Mouse (Mus musculus) lung, postnatal 14 days (tissue): ENCODE results near the gene Haus6.
"Not testable (repeated sequence)": the region's sequence is repeated elsewhere in the genome, so short reads cannot be mapped to it uniquely, and the experiment has no call there.

Source experiments
- DNase-seq: peaks from one replicate; pipeline ENCODE4 v3.0.0; 2021

Haus6 gene

DNA sequence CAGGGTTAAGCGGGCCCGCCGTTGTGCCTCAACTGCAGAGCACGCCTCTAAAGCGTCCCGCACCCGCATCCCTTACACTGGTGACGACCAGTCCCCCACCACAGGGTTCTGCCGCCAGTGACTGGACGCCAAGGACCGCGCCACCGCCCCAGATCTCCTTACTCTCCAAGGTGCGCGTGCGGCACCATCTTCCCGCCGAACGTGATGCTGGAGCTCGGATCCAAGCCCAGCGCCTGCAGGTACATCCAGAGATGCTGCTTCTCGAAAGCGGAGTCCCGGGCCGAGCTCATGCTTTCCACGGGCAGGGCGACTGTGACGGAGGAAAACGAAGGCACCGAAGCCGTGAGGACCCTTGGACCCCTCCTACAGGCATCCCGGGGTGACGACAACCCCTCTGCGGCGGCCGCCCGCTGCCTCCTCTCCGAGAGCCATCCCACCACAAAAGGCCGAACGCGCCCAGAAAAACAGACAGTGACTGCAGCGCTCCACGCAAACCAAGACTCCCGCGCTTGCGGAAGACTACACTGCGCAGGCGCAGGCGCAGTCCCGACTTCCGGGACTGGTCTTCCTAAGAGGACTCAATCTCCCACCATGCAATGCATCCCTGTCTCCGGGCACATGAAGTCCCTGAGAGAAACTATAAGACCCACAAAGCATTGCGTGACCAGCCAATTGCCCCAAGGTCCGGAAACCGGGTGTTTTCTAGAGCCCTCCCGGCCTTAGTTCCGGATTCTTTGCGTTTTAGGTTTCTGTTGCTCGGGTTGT, at the start of gene Haus6:
Gene Haus6 (minus strand): TSS at position 532 of the 765 bp plus-strand sequence.
- peak; percentile 90 for DNase-seq

DNA sequence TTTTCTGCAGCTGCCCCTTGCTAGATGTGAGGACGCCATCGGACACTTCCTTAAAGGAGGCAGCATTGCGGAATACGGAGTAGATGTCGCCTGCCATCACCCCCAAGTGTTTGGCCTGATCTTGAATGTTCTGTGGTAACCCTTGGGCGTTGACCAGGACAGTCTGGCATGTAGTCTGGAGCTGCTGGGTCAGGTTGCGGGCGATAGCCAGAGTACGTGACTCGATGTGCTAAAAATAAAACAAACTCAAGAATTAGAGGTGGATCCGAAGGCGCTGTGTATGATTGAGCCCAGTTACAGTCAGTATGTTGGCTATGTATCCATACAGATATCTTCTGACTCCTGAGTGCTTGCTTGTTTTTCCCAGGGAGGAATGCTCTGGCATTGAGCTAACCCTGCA, 45.3 kb upstream of the Haus6 start:
- no peak for DNase-seq

DNA sequence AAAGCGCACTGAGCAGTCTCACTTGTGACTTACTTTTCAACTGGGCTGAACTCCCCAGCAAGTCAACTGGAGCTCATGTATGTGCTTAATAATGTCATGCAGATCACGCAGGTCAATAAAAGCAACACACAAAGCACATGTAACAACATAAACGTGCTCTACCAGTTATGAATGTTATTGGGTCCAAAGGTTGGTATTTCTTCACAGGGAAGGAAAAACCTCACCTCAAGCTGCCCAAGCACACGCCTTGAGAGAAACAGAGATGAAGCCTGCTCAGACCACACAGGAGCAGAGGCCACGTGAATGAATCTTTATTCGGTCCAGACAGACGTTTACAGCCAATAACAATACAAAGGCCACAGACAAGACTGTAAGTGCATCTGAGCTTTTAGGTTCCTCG, 44.6 kb upstream of the Haus6 start:
- not testable (repeated sequence) for DNase-seq

- DNase-seq: no peak
Observed at GRCm38 (mm10) chr4:86651686-86652384, 40.0 kb upstream of the Haus6 start.

- not testable (repeated sequence) for DNase-seq
Observed at GRCm38 (mm10) chr4:86648394-86648793, 36.5 kb upstream of the Haus6 start.

DNA sequence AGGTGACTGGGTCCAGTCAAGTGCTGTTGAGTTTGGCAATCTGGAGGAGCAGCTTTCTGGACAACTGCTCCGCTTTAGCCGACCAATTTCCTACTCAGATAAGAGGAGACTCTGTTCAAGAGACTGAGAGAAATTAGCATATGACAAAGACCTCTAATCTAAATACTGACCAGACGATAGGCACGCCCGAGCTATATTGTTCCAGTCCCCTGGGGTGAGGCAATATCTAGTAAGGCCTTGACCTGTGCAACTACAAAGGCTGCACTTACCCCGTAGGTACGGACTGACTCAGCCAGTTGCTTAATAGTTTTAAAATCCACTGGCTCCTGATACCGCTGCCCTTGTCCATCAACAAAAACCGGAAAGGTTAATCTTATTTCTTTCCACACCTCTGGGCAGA, 25.7 kb upstream of the Haus6 start:
- not testable (repeated sequence) for DNase-seq

DNA sequence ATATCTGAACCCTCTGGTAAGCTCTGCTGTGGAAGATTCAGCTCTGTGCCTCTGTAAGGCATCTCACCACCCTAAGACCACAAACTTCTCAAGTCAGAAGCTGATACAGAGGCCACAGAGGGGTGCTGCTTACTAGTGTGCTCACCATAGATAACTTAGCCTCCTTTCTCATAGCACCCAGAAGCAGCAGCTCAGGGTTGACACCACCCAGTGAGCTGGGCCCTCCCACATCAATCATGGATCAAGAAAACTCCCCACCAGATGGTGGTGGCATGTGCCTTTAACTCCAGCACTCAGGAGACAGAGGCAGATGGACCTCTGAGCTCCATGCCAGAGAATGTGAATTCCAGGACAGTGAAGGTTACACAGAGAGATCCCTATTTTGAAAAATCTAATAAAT, 23.0 kb upstream of the Haus6 start:
- not testable (repeated sequence) for DNase-seq

GRCm38 (mm10) chr4:86634312-86634711, 22.5 kb upstream of the Haus6 start:
- DNase-seq: not testable (repeated sequence)

DNA sequence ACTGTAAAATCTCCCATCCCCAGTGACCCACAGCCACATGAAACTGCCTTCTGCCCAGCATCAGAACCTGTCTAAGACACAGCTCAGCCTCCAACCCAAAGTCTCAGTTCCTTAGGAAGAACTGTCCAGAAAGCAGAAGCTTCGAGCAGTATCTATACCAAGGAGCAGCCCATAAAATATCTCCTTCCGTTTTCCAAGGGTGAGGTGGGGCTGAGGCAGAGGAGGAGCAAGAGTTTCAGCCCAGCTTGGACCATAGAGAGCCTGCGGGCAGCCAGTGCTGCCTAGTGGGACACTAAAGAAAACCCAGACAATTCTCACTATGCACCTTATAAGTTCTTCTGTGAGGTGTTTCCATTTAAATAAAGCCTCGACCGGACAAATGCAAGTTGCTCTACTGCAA, 20.7 kb upstream of the Haus6 start:
- not testable (repeated sequence) for DNase-seq

- DNase-seq: no peak
Observed at GRCm38 (mm10) chr4:86631831-86632230, 20.0 kb upstream of the Haus6 start.

DNA sequence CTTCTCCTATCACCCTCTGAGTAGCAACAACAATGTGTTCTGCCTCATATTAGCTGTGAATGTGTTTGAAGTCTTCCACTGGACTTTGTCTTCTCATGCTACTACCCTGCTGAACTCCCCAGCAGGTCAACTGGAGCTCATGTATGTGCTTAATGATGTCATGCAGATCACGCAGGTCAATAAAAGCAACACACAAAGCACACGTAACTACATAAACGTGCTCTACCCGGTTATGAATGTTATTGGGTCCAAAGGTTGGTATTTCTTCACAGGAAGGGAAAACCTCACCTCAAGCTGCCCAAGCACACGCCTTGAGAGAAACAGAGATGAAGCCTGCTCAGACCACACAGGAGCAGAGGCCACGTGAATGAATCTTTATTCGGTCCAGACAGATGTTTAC, 14.6 kb upstream of the Haus6 start:
- not testable (repeated sequence) for DNase-seq

- no peak for DNase-seq
Observed at GRCm38 (mm10) chr4:86625463-86625862, 13.6 kb upstream of the Haus6 start.

DNA sequence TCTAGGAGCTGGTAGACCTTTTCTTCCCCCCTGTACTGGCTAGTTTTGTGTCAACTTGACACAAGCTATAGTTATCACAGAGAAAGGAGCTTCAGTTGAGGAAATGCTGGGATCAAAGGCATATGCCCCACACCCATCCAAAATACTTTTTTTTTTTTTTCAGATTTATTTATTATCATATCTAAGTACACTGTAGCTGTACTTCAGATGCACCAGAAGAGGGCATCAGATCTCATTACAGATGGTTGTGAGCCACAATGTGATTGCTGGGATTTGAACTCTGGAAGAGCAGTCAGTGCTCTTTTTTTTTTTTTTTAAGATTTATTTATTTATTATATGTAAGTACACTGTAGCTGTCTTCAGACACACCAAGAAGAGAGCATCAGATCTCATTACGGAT, 10.7 kb upstream of the Haus6 start:
- DNase-seq: not testable (repeated sequence)

DNA sequence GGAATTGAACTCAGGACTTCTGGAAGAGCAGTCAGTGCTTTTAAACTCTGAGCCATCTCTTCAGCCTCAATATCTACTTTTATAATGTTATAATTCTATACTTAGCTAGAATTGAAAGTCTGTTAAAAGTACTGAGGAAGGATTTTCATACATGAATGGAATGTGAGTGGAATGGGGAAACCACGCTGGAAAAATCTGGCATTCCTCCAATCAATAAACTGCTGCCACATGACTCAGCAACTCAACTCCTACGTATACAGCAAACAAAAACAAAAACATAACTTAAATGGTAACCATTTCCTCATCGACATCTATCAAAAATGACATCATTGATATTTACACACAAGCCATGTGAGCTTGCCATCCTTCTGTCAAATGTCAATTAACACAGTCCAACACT, 10.3 kb upstream of the Haus6 start:
- DNase-seq: no peak

DNA sequence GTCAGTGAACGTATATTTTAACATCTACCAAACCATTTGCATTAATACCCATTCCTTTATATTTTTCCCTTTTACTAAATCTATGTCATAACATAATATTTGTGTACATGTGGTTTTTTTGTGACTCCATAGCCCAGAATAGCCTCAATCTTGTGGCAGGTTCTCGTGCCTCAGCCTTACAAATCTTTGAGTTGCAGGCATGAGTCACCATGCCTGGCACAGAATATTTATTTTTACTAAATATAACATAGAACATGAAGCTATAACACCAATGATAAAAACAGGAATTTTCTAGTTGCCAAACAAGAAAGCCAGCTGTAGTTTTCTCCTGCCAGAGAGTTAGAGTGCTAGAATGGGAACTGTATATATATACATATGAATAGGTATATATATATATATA, 8.7 kb upstream of the Haus6 start:
- no peak for DNase-seq

DNA sequence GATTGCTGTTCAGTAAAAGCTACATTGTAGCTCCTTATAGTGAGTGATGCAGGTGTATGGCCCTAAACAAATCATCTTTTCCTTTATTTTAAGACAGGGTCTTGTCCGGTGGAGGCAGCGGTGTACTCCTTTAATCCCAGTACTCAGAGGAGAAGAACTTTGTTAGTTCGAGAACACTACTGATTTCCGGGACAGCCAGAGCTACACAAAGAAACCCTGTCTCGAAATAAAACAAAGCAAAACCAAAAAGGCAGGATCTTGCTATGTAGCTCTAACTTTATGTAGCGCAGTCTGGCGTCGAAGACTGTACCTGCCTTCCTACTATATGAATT, 400 bp upstream of the Haus6 start:
- DNase-seq: no peak

- DNase-seq: no peak
Observed at GRCm38 (mm10) chr4:86591304-86591703, 20.6 kb downstream of the Haus6 start.

DNA sequence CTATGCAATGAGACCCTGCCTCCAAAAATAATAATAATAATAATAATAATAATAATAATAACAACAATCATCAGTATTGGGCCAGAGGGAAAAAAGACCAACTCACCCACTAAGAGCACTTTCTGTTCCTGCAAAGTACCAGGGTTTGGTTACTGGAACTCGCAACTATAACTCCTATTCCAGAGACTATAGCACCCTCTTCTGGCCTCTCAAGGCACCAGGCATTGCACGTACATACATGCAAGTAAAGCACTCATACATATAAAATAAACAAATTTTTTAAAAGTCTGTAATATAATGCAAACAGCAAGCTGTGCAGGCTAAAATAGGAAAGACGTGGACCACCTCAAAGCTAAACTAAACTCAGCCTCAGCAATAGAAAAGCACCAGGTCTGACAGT, 23.6 kb downstream of the Haus6 start:
- no peak for DNase-seq

DNA sequence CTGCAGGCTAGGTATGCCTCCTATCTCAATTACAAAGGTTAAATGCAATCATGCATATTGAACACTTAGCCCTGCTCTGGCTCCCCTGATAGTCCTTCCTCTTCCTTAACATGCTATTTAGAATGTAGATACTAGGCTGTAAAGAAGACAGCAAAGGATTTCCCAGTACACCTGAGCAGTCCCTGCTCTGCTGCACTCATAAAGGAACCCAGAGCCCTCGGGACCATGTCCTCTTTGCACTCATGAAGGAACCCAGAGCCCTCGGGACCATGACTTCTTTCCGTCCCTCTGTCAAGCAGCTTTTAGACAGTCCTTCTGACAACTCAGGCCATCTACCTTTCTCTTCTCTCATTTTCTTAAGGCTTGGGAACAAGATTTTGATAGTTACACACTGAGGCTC, 31.3 kb downstream of the Haus6 start:
- no peak for DNase-seq

GRCm38 (mm10) chr4:86580056-86580455, 31.8 kb downstream of the Haus6 start:
- DNase-seq: no peak

GRCm38 (mm10) chr4:86576630-86577225, 35.1 kb downstream of the Haus6 start:
- no peak for DNase-seq

DNA sequence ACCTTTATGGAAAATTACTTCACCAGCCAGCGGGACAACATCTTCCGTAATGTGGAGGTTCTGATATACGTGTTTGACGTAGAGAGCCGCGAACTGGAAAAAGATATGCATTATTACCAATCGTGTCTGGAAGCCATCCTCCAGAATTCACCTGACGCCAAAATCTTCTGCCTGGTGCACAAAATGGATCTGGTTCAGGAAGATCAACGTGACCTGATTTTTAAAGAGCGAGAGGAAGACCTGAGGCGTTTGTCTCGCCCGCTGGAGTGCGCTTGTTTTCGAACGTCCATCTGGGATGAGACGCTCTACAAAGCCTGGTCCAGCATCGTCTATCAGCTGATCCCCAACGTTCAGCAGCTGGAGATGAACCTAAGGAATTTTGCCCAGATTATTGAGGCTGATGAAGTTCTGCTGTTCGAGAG, 35.7 kb downstream of the Haus6 start:
- peak; percentile 5 for DNase-seq

GRCm38 (mm10) chr4:86575283-86575983, 36.4 kb downstream of the Haus6 start, which contains the start of gene Rraga:
TSS of gene Rraga (plus strand) at chr4:86575668.
- DNase-seq: peak; percentile 97

DNA sequence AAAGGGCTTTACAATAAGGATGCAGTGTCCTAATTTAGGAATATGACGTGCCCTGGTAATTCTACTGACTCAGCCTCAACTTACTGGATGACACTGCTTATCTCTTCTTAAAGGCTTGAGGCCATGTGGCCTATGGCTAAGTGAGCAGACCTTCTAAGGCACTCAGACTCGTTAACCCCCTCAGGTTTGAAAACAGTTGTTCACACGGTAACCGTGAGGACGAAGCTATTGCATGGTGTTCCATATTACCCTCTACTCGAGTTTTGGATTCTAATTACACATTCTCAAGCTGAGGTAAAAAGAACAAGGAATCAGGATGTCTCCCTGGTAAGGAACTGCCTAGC, 36.9 kb downstream of the Haus6 start:
- DNase-seq: no peak
